ENCODE assay signal across 20 mouse cellular contexts in the genomic region with DNA sequence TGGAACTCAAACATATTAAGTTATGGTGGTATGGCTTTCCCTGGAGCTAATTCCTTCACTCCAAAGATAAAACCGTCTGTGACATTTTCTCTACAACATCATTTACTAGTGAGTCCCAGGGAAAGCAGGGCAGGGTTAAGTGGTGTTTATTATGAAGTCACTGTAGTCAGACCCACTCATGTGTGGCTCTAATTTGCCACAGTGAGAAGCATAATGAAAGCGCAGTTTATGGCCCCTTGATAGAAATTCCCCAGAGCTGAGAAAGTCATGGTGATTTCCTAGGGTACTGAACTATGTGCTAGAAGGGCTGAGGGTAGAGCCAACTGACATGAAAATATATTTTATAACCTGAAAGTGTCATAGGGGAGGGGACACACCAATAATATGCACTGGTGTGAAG.
"Had no signal": no experiment of that assay in that cellular context is flagged by ENCODE, and none has a peak within 500 bp of the region (broad histone marks: within the 10 kb centered on the region; RNA-seq: fewer than 3 reads in every experiment).

No protein-coding gene starts in this region.

- H3K4me2 ChIP-seq: limb, embryonic 12.5 days; limb, embryonic 15.5 days; liver, embryonic 12.5 days; liver, embryonic 15.5 days; lung, embryonic 15.5 days; midbrain, embryonic 11.5 days; stomach, embryonic 15.5 days had no signal

- H3K9ac ChIP-seq: limb, embryonic 12.5 days; limb, embryonic 15.5 days; liver, embryonic 12.5 days; liver, embryonic 15.5 days; lung, embryonic 15.5 days; stomach, embryonic 15.5 days had no signal

- H3K36me3 ChIP-seq: limb, embryonic 12.5 days; limb, embryonic 15.5 days; liver, embryonic 12.5 days; liver, embryonic 15.5 days; lung, embryonic 15.5 days; stomach, embryonic 15.5 days had no signal

- H3K4me3 ChIP-seq: limb, embryonic 12.5 days; limb, embryonic 15.5 days; liver, embryonic 12.5 days; liver, embryonic 15.5 days; lung, embryonic 15.5 days; stomach, embryonic 15.5 days had no signal

- H3K27me3 ChIP-seq: limb, embryonic 12.5 days; limb, embryonic 15.5 days; liver, embryonic 12.5 days; liver, embryonic 15.5 days; lung, embryonic 15.5 days; stomach, embryonic 15.5 days had no signal

- H3K4me1 ChIP-seq: limb, embryonic 12.5 days; limb, embryonic 15.5 days; liver, embryonic 12.5 days; liver, embryonic 15.5 days; lung, embryonic 15.5 days; stomach, embryonic 15.5 days had no signal

- H3K27ac ChIP-seq: limb, embryonic 12.5 days; limb, embryonic 15.5 days; liver, embryonic 12.5 days; liver, embryonic 15.5 days; lung, embryonic 15.5 days; stomach, embryonic 15.5 days had no signal

- ATAC-seq: intestine, embryonic 16.5 days; liver, embryonic 12.5 days had no signal

- DNase-seq: kidney, adult 18-20 months; kidney, adult 9 months; kidney, postnatal 14 days; kidney, postnatal 4 days; left cerebral cortex, postnatal 4 days; lung, adult 18-20 months; lung, postnatal 14 days; lung, postnatal 4 days; midbrain, embryonic 14.5 days; right cerebral cortex, postnatal 25 days; spleen, adult 18-20 months; thymus, postnatal 25 days had no signal

- H3K9me3 ChIP-seq: limb, embryonic 12.5 days; limb, embryonic 15.5 days; liver, embryonic 12.5 days; liver, embryonic 15.5 days; lung, embryonic 15.5 days; stomach, embryonic 15.5 days had no signal
